Mouse (Mus musculus) erythroblast, embryonic 14.5 days (primary cell): ENCODE data around the gene Cdkn1b.

Source experiments
- GATA1 ChIP-seq: IDR thresholded peaks from 2 replicates; pipeline ENCODE4 v1.6.1; 2012; ENCODE audit warnings: low read length, inconsistent platforms, mixed read lengths
- TAL1 ChIP-seq: IDR thresholded peaks from 3 replicates; pipeline ENCODE4 v1.6.1; 2012; ENCODE audit warnings: low read length, inconsistent platforms, mixed read lengths

DNA sequence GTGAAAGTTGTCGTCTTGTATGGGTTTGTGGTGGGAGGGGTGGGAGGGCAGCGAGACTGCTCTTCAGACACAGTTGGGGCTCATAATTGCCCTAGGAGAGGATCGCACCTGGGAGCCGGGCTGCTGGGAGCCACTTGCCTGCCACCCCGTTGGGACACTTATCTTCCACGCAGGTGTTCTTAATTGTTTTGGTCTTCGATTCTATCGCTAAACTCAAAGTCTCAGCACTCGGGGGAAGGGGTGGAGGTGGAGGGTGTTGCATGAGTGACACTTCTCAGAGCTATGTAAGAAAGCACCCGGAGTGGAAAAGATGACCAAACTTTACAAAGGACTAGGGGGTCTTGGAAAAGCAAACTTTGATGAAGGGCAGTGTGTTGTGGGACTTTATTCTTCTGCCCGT, 3.6 kb upstream of the Cdkn1b start:
- TF ChIP-seq GATA1 = no peak
- TF ChIP-seq TAL1 = no peak
